ENCODE assay signal across 41 mouse cellular contexts in the genomic region with DNA sequence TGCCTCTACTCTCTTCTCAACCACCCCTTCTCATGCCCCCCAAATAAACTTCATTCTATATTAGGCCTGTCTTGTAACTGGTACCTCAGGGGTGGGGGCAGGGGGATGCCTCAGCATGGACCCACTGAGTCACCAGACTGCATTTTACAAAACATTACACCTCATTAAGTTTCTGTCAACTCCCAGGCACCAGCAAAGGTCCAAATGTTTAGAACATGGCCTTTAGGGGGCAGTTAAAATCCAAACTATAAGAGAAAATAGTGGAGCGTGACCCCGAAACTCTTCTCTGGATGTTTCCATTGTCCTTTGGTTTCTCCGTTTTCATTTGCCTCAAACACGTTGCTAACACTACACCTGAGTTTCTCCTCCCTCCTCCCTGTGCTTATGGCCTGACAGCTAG. TPM values are rescaled to one million over a fixed set of nuclear protein-coding genes. Genes with fewer than 3 reads are reported as not detected.
"Had no signal": no experiment of that assay in that cellular context is flagged by ENCODE, and none has a peak within 500 bp of the region (broad histone marks: within the 10 kb centered on the region; RNA-seq: fewer than 3 reads in every experiment).

No protein-coding gene starts in this region.

- DNase-seq: gastrocnemius, adult 2 months; gastrocnemius, postnatal 10 days; gastrocnemius, postnatal 25 days; heart, adult 2 months; heart, postnatal 10 days; heart, postnatal 4 days; kidney, adult 18-20 months; kidney, adult 8-10 months; kidney, postnatal 14 days; kidney, postnatal 36 days; layer of hippocampus, adult 9-11 months; layer of hippocampus, postnatal 36 days; left cerebral cortex, postnatal 4 days; lung, adult 2 months had no signal

- H3K4me3 ChIP-seq: gastrocnemius, adult 2 months; heart, adult 2 months; hindbrain, embryonic 10.5 days; hindbrain, embryonic 12.5 days; intestine, embryonic 15.5 days; limb, embryonic 13.5 days; limb, embryonic 15.5 days; liver, embryonic 12.5 days had no signal

- H3K4me2 ChIP-seq: heart, embryonic 11.5 days; hindbrain, embryonic 12.5 days; hindbrain, embryonic 14.5 days; intestine, embryonic 15.5 days; limb, embryonic 13.5 days; limb, embryonic 15.5 days; liver, embryonic 12.5 days had no signal

- H3K27ac ChIP-seq: gastrocnemius, adult 2 months; heart, adult 2 months; hindbrain, embryonic 10.5 days; hindbrain, embryonic 12.5 days; hindbrain, embryonic 14.5 days; intestine, embryonic 15.5 days; kidney, postnatal 0 days; limb, embryonic 13.5 days; limb, embryonic 15.5 days; liver, embryonic 12.5 days; liver, embryonic 14.5 days had no signal

- H3K9me3 ChIP-seq: hindbrain, embryonic 10.5 days; hindbrain, embryonic 12.5 days; intestine, embryonic 15.5 days; limb, embryonic 13.5 days; limb, embryonic 15.5 days; liver, embryonic 12.5 days had no signal

- H3K4me1 ChIP-seq: hindbrain, embryonic 10.5 days; hindbrain, embryonic 12.5 days; intestine, embryonic 15.5 days; limb, embryonic 13.5 days; limb, embryonic 15.5 days; liver, embryonic 12.5 days had no signal

- H3K36me3 ChIP-seq: hindbrain, embryonic 10.5 days; hindbrain, embryonic 12.5 days; intestine, embryonic 15.5 days; limb, embryonic 13.5 days; limb, embryonic 15.5 days; liver, embryonic 12.5 days had no signal

- H3K27me3 ChIP-seq: hindbrain, embryonic 12.5 days; intestine, embryonic 15.5 days; liver, embryonic 12.5 days had no signal

- H3K9ac ChIP-seq: hindbrain, embryonic 12.5 days; hindbrain, embryonic 14.5 days; intestine, embryonic 15.5 days; limb, embryonic 13.5 days; limb, embryonic 15.5 days; liver, embryonic 12.5 days; liver, embryonic 14.5 days had no signal

- ATAC-seq: hindbrain, embryonic 16.5 days; inflammation-experienced regulatory T-cells, adult 6 months; intestine, embryonic 15.5 days; intestine, postnatal 0 days; liver, embryonic 12.5 days had no signal

RNA-seq across cellular contexts. Expression of a gene that starts 1.8 kb away (rescaled TPM):
- total RNA-seq: gastrocnemius, adult 2 months; gastrocnemius, postnatal 10 days; gastrocnemius, postnatal 25 days; gastrocnemius, postnatal 4 days; granulocyte monocyte progenitor cell, adult 5-6 weeks; heart, adult 2 months; heart, postnatal 10 days; heart, postnatal 25 days; heart, postnatal 4 days; layer of hippocampus, adult 18-20 months; layer of hippocampus, postnatal 14 days; layer of hippocampus, postnatal 36 days; left cerebral cortex, adult 18-20 months; left cerebral cortex, postnatal 14 days; left cerebral cortex, postnatal 4 days; liver, adult 2 months had no signal
- polyA plus RNA-seq: heart, adult 2 months; heart, embryonic 11.5 days; heart, embryonic 14.5 days; heart, embryonic 16.5 days; hindbrain, embryonic 10.5 days; hindbrain, embryonic 12.5 days; hindbrain, embryonic 14.5 days; hindbrain, embryonic 16.5 days; inflammation-experienced regulatory T-cells, adult 6 months; intestine, embryonic 15.5 days; intestine, postnatal 0 days; kidney, embryonic 14.5 days; kidney, postnatal 0 days; large intestine, adult 2 months; limb, embryonic 11.5 days; limb, embryonic 13.5 days; limb, embryonic 15.5 days; liver, adult 2 months; liver, embryonic 12.5 days; liver, embryonic 14.5 days; liver, embryonic 16.5 days; lung, adult 2 months had no signal
